Mouse (Mus musculus) ES-E14 (cell line): ENCODE measurements around the gene Prokr1. TPM values are rescaled to one million over a fixed set of nuclear protein-coding genes. Genes with fewer than 3 reads are reported as not detected.
A peak's percentile ranks its signal among the peaks of the same experiment; 100 is the strongest.

Experiments used
- DNase-seq: peaks from one replicate; pipeline ENCODE4 v3.0.0-alpha.2; 2013; ENCODE audit warnings: low read depth, low spot score
- H3K27ac ChIP-seq: 2 replicates; pipeline ENCODE4 v1.5.1; 2012; ENCODE audit warnings: low read depth, mild to moderate bottlenecking, low read length, moderate library complexity, mixed read lengths; ENCODE audit not compliant: poor library complexity, insufficient read depth, severe bottlenecking
- H3K36me3 ChIP-seq: 2 replicates; pipeline ENCODE4 v1.6.1; 2012; ENCODE audit warnings: mild to moderate bottlenecking, low read length, moderate library complexity, mixed read lengths; ENCODE audit not compliant: control insufficient read depth, poor library complexity, insufficient read depth, severe bottlenecking
- H3K4me1 ChIP-seq, 2 experiments: fragments of 150-350 bp in 1 of 2; sonication (generic) in 1 of 2; 2 replicates each; pipeline ENCODE4 v1.6.1; 2012; ENCODE audit warnings: low read length in 2 of 2, mild to moderate bottlenecking in 1 of 2, mixed read lengths in 1 of 2; ENCODE audit not compliant: control insufficient read depth in 2 of 2, insufficient read depth in 2 of 2, poor library complexity in 1 of 2
- H3K4me3 ChIP-seq, 2 experiments: fragments of 150-350 bp in 1 of 2; sonication (generic) in 1 of 2; 2 replicates each; pipeline ENCODE4 v1.5.1; 2012; ENCODE audit warnings: low read length in 2 of 2, low read depth in 1 of 2, mild to moderate bottlenecking in 1 of 2, mixed read lengths in 1 of 2; ENCODE audit not compliant: insufficient read depth in 1 of 2, poor library complexity in 1 of 2, severe bottlenecking in 1 of 2
- H3K9ac ChIP-seq: 2 replicates; pipeline ENCODE4 v1.6.1; 2012; ENCODE audit warnings: low read depth, mild to moderate bottlenecking, low read length, mixed read lengths; ENCODE audit not compliant: poor library complexity, insufficient read depth, severe bottlenecking
- H3K9me3 ChIP-seq: fragments of 150-350 bp; sonication (generic); 2 replicates; pipeline ENCODE4 v1.6.1; 2012; ENCODE audit warnings: low read depth, mild to moderate bottlenecking, low read length; ENCODE audit not compliant: control insufficient read depth, insufficient read depth
- CHD2 ChIP-seq: IDR thresholded peaks from 2 replicates; pipeline ENCODE4 v1.6.1; 2014; ENCODE audit warnings: mild to moderate bottlenecking, low read depth, low read length, inconsistent platforms
- HCFC1 ChIP-seq: IDR thresholded peaks from 2 replicates; pipeline ENCODE4 v1.6.1; 2012; ENCODE audit warnings: low read length, inconsistent platforms, borderline replicate concordance; ENCODE audit not compliant: insufficient read depth
- MAFK ChIP-seq: IDR thresholded peaks from 2 replicates; pipeline ENCODE4 v1.6.1; 2014; ENCODE audit warnings: mild to moderate bottlenecking, low read depth, low read length, inconsistent platforms; ENCODE audit not compliant: insufficient read depth
- ZC3H11A ChIP-seq: IDR thresholded peaks from 2 replicates; pipeline ENCODE4 v1.6.1; 2012; ENCODE audit warnings: low read depth, mild to moderate bottlenecking, inconsistent platforms, low read length, borderline replicate concordance
- ZNF384 ChIP-seq: IDR thresholded peaks from 2 replicates; pipeline ENCODE4 v1.6.1; 2012; ENCODE audit warnings: low read depth, low read length, inconsistent platforms
- in situ Hi-C, 2 experiments: fragments of 600-800 bp; cut with MboI; formaldehyde crosslinking; loops; one replicate each; pipeline ENCODE4 v1.15.1; 2025; ENCODE audit warnings: low sequenced_read_pairs in 2 of 2, inconsistent platforms in 1 of 2; ENCODE audit not compliant: unreplicated experiment in 2 of 2
- total RNA-seq: library from RNA; depleted of rRNA; stranded (reverse); fragments of 300-350 nt; gene quantifications from 2 replicates; pipeline ENCODE4 v1.2.3, GENCODE M21; 2012

Gene Prokr1
- total RNA-seq, 1 experiment: 0.36 TPM

- DNase-seq: no peak
- in situ Hi-C loops: no loop called here
- peaks cover 4 to 10% of the 10 kb centered on the region in 2 experiments; a peak in 2 of 4 replicates for H3K4me1 ChIP-seq
- peak overlapping the region; percentile 40; the same call in 1 of the 2 replicates for H3K27ac ChIP-seq
- H3K4me3 ChIP-seq: no peak overlapping the region
- no peaks in the 10 kb centered on the region for H3K36me3 ChIP-seq
- peak; percentile 95 for TF ChIP-seq MAFK
- 0 out of 2 replicates have a peak, but pooled peaks have one; percentile 28 for TF ChIP-seq ZNF384
- no peak for TF ChIP-seq HCFC1
- no peak overlapping the region for H3K9ac ChIP-seq
- H3K9me3 ChIP-seq: no peaks in the 10 kb centered on the region
Measured at GRCm38 (mm10) chr6:87545331-87546217, 45.0 kb downstream of the Prokr1 start.

DNA sequence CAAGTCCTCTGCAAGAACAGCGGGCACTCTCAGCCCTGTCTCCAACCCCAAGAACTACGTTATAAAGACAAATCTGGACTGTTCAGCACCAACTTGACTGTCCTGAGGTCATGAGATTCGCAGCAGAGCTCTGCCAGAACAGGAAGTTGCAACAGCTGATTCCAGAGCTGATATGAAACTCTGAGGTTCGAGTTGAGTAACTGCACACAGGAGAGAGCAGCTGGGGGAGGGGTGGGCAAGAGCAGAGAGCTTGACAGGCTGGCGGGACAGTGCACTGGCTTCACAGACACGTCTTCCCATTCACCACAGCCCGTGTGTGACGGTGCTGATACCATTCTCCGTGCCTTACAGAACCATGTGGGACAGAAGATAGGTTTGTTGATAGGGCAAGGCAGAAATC is 48.5 kb downstream of the Prokr1 start:
- Histone ChIP-seq H3K27ac (no peak overlapping the region), H3K36me3 (no peaks in the 10 kb centered on the region), H3K9ac (no peak overlapping the region), H3K4me3 (no peak overlapping the region), H3K4me1 (peaks cover 2 to 5% of the 10 kb centered on the region in 2 experiments; a peak in 1 of 4 replicates), H3K9me3 (no peaks in the 10 kb centered on the region)
- no peak for DNase-seq
- in situ Hi-C loops: no loop called here
- no peak for TF ChIP-seq CHD2
- TF ChIP-seq MAFK: no peak
- no peak for TF ChIP-seq ZNF384
- no peak for TF ChIP-seq HCFC1
- TF ChIP-seq ZC3H11A: no peak

- in situ Hi-C loops: no loop called here
- no peak overlapping the region for H3K27ac ChIP-seq
- peaks cover 2 to 5% of the 10 kb centered on the region in 2 experiments; a peak in 1 of 4 replicates for H3K4me1 ChIP-seq
- no peaks in the 10 kb centered on the region for H3K9me3 ChIP-seq
- no peak for DNase-seq
- H3K36me3 ChIP-seq: no peaks in the 10 kb centered on the region
- H3K4me3 ChIP-seq: no peak overlapping the region
- H3K9ac ChIP-seq: no peak overlapping the region
- TF ChIP-seq CHD2 (no peak), ZC3H11A (no peak), ZNF384 (no peak), HCFC1 (no peak), MAFK (no peak)
Measured at GRCm38 (mm10) chr6:87541171-87541571, 49.4 kb downstream of the Prokr1 start.

DNA sequence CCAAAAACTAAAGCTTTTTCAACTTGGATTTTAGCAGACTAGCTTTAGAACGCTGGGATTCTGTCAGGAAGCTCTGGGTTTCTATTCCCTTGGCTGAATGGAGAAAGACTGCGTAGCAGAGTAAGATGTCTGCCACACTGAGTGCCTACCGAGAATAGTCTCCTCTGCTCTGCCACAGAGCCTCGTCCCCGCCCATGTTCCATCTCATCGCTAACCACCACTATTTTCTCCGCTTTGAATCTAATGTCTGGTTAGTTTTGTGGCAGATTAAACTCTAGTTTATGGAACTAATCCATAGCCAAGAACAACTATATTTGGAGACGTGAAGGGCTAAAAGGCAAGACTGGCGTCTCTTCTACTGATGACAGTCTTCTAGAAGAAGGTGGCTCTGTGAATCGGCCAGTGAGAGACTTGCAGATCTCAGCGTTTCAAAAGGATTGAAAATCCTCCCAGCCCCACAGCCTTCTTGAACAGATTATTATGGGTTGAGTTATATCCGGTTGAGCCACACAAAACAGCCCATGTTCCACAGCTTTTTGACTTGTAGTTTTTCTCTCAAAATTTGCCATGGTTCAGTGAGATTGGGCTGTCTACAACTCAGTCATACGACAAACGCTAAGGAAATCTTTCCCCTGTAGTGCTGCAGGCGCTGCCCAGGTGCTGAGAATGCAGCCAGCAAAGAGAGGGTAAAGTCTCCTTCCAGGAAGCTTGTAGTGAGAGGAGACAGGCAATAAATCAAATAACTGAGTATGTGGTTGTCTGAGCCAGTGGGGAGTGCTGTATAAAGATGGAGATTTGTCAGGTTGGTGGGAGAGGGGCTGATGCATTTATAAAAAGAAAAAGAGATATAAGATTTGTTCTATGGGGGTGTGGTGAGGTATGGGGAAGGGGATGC is 51.9 kb downstream of the Prokr1 start:
- no peak overlapping the region for H3K27ac ChIP-seq
- H3K36me3 ChIP-seq: no peaks in the 10 kb centered on the region
- in situ Hi-C loops: no loop called here
- no peak overlapping the region for H3K4me3 ChIP-seq
- H3K4me1 ChIP-seq: peaks cover 0 to 5% of the 10 kb centered on the region in 2 experiments; a peak in 1 of 4 replicates
- TF ChIP-seq ZC3H11A: no peak
- no peak for TF ChIP-seq HCFC1
- no peak for TF ChIP-seq ZNF384
- TF ChIP-seq CHD2: no peak
- no peak overlapping the region for H3K9ac ChIP-seq
- H3K9me3 ChIP-seq: no peaks in the 10 kb centered on the region
- DNase-seq: no peak
